Mouse (Mus musculus) embryonic facial prominence, embryonic 10.5 days (tissue): Measurements from ENCODE around the gene Znhit2. TPM values are rescaled to one million over a fixed set of nuclear protein-coding genes. Genes with fewer than 3 reads are reported as not detected.
A peak's percentile ranks its signal among the peaks of the same experiment; 100 is the strongest.

Experiments
- DNase-seq: peaks from one replicate; pipeline ENCODE4 v3.0.0-alpha.2; 2017; ENCODE audit warnings: low spot score
- H3K27ac ChIP-seq: fragments of 300-500 bp; sonication (generic); replicated peaks from 2 replicates; pipeline ENCODE4 v1.5.1; 2016; ENCODE audit warnings: mild to moderate bottlenecking
- H3K27me3 ChIP-seq: fragments of 300-500 bp; sonication (generic); replicated peaks from 2 replicates; pipeline ENCODE4 v1.6.1; 2016; ENCODE audit warnings: low read depth, mild to moderate bottlenecking; ENCODE audit not compliant: poor library complexity, severe bottlenecking
- H3K36me3 ChIP-seq: fragments of 300-500 bp; sonication (generic); replicated peaks from 2 replicates; pipeline ENCODE4 v1.6.1; 2016; ENCODE audit warnings: mild to moderate bottlenecking, moderate library complexity
- H3K4me1 ChIP-seq: fragments of 300-500 bp; sonication (generic); 2 replicates; pipeline ENCODE4 v1.6.1; 2016
- H3K4me3 ChIP-seq: fragments of 300-500 bp; sonication (generic); 2 replicates; pipeline ENCODE4 v1.5.1; 2016; ENCODE audit warnings: mild to moderate bottlenecking, moderate library complexity
- H3K9me3 ChIP-seq: fragments of 300-500 bp; sonication (generic); 2 replicates; pipeline ENCODE4 v1.6.1; 2016; ENCODE audit warnings: mild to moderate bottlenecking
- WGBS: fragments of 180-500 bp; shearing (Covaris S2); methylation state at CpG from one replicate; pipeline ENCODE4 v1.1.7; 2016; 5-methylcytosine and 5-hydroxymethylcytosine counted together
- microRNA-seq: library from miRNA; unstranded; fragments of <30 nt; microRNA quantifications from one replicate; pipeline ENCODE4, GENCODE M21; 2017
- polyA plus RNA-seq: library from polyadenylated mRNA; unstranded; fragments of >200 nt; fragmentation: Nextera tagmentation; extraction: Ambion mirVana; gene quantifications from 2 replicates; pipeline ENCODE4 v1.2.1, GENCODE M21; 2016

The Znhit2 gene
- polyA plus RNA-seq, 1 experiment from 2014 or later: 35.6 TPM

DNA sequence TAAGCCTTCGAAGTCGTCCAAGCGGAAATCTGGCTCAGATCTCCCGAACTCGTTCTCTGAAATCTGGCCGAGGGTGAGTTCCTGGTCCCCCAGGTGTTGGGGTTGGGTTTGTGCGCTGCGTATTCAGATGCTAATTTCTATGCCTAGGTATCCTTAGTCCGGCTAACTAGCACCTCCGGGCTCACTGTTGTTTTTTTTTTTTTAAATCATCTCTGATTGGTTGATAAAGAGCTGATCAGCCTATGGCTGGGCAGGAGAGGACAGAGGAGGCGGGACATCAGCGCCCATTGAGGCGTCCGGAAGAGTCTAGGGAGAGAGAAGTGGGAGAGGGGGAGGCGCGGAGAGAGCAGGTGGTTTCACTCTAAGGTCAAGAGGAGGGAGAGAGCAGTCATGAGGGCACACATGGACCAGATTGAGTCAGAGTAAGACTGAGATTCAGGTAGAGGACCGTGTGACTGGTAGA is 24.5 kb downstream of the Znhit2 start:
- H3K4me3 ChIP-seq: peak overlapping the region; percentile 90
- H3K27ac ChIP-seq: peak overlapping the region; percentile 90
- peaks cover 77% of the 10 kb centered on the region for H3K36me3 ChIP-seq
- H3K27me3 ChIP-seq: no peaks in the 10 kb centered on the region
- H3K4me1 ChIP-seq: peaks cover 24% of the 10 kb centered on the region
- under 1% methylated on average over 17 of the region's 17 CpGs for WGBS
- DNase-seq: peak; percentile 83
- no peaks in the 10 kb centered on the region for H3K9me3 ChIP-seq

DNA sequence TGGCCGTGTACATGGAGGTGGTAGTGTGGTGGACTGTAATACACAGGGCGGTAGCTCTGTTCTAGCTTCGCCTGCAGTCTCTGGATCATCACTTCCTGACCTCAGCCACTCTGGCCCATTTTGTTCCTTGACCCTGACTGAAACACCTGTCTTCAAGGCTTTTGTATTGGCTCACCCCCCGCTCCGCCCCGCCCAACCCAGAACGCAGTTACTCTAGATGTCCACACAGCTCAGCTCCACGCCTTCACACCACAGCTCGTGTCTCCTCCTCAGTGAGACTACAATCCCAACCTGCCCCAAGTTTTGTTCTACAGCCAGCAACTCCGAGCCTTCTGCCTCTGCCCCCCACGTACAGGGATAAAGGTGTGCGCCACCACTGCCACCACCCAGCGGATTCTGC is 27.8 kb downstream of the Znhit2 start:
- Histone ChIP-seq H3K27ac (no peak overlapping the region), H3K4me3 (no peak overlapping the region), H3K4me1 (peaks cover 18% of the 10 kb centered on the region), H3K36me3 (peaks cover 78% of the 10 kb centered on the region), H3K9me3 (no peaks in the 10 kb centered on the region), H3K27me3 (no peaks in the 10 kb centered on the region)
- 94% methylated on average over 13 of the region's 13 CpGs for WGBS
- no peak for DNase-seq

DNA sequence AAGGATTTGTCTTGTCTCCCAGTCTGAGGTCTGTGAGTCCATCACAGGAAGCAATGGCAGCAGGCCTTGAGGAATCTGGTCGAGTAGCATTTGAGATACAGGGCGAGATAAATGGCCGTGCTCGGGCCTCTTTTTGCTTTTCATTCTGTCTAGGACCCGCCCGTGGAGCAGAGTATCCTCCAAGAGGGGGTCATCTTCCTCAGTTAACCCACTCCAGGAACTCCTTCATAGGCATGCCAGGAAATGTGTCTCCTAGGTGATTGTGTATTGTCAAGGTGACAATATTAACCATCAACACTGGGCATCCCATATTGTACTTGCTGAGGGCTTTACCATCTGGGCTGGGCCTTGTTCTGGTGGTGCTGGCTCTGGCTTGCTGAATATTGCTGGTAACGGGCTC is 33.1 kb downstream of the Znhit2 start, which contains the start of gene AC131692.1:
Gene AC131692.1, plus strand, starts transcription at position 301 of the 400 bp plus-strand sequence.
- no peak for DNase-seq
- Histone ChIP-seq H3K4me3 (no peak within 1 kb of the TSS), H3K9me3 (no peaks in the 10 kb centered on the region), H3K27me3 (no peaks in the 10 kb centered on the region), H3K4me1 (no peaks in the 10 kb centered on the region), H3K36me3 (peaks cover 97% of the 10 kb centered on the region), H3K27ac (no peak within 1 kb of the TSS)
- WGBS: 95% methylated on average over 7 of the region's 7 CpGs

DNA sequence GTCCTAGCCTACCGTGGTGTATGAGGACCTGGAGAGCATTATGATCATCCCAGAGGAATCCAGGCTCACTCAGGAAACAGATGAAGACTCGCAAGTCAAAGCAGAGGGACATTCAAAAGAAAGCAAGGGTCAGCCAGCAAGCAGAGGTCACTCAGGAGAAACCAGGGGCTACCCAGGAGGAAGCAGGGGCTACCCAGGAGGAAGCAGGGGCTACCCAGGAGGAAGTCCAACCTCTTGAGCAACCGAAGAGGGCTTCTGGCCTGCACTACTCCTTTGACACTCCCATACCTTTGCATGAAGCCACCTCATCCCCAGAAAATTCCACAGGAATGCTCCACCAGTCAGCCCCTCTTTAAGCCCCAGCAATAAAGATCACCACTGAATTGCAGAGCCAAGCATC is 36.9 kb downstream of the Znhit2 start:
- DNase-seq: no peak
- Histone ChIP-seq H3K9me3 (no peaks in the 10 kb centered on the region), H3K4me1 (peaks cover 15% of the 10 kb centered on the region), H3K27ac (no peak overlapping the region), H3K36me3 (peaks cover 73% of the 10 kb centered on the region), H3K4me3 (no peak overlapping the region), H3K27me3 (no peaks in the 10 kb centered on the region)
- 92% methylated on average over 3 of the region's 3 CpGs for WGBS

DNA sequence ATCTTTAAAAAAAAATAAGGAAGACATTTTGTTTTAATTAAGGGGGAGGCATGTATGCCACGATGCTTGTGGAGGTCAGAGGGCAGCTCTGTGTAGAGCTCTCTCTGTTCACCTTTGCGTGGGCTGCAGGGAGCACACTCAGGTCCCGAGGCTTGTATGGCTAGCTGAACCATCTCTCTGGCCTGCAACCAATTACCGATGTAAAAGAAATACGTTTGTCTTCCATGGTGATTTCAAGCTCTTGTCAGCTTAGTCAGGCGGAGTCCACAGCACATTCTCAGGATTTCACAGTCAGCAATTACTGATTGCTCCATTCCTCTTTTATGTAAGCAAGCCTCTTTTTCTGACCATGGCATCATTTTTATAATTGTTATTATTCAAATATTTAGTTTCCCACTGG is 40.2 kb downstream of the Znhit2 start:
- H3K4me3 ChIP-seq: no peak overlapping the region
- peaks cover 21% of the 10 kb centered on the region for H3K4me1 ChIP-seq
- DNase-seq: peak; percentile 26
- no peaks in the 10 kb centered on the region for H3K27me3 ChIP-seq
- no peaks in the 10 kb centered on the region for H3K9me3 ChIP-seq
- H3K36me3 ChIP-seq: peaks cover 45% of the 10 kb centered on the region
- 32% methylated on average over 6 of the region's 6 CpGs for WGBS
- no peak overlapping the region; the same call in 1 of the 2 replicates for H3K27ac ChIP-seq

DNA sequence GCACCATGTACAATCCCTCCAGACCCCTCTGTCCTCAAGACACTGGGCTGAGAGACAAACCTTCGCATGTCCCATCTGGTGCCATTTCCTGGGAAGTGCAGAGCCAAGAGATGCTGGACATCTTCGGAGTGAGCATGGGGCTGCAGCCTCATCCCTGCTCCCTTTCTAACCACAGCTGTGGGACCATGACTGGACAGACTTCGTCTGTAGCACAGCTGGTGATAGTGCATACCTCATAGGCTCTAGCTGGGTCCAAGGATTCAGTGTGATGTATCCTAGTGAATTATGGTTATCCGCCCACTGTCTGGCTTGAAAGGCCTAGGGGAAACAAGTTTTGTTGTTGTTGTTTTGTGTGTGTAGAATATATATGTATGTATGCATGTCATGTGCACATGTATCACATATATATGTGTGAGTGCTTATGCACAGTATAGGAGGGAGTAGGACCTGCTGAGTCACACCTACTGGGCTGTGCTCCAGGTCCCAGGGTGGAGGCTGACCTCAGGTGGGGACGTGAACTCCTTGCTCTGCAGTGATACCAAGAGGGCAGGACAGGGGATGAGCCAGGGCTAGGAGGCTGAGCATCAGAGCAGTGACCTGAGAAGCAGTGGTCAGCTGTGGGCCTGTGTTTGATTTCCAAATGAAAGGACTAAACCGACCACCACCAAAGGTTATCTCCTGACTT is 41.3 kb downstream of the Znhit2 start:
- no peak for DNase-seq
- Histone ChIP-seq H3K36me3 (peaks cover 35% of the 10 kb centered on the region), H3K4me1 (peaks cover 27% of the 10 kb centered on the region), H3K27me3 (no peaks in the 10 kb centered on the region), H3K9me3 (no peaks in the 10 kb centered on the region), H3K27ac (peak overlapping the region; percentile 70), H3K4me3 (no peak overlapping the region)
- WGBS: 80% methylated on average over 6 of the region's 6 CpGs

DNA sequence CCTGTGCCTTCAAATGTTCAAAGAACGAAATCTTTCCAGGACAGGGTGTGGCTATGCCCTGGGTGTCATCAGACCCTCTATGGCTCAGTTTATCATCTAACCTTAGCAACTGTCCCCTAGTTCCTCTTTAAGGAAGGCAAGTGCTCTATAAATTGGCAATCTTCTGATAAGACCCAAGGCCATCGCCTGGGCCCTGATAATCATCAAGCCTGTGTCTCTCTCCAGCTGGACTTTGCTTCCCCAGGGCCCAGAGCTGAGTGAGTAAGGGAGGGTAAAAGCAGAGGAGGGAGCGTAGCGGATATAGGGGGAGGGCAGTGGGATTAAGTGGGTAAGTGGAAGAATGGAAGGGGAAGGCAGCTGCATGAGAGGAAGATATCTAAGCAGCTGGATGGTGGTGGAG is 43.5 kb downstream of the Znhit2 start:
- no peak for DNase-seq
- Histone ChIP-seq H3K9me3 (no peaks in the 10 kb centered on the region), H3K36me3 (peaks cover 21% of the 10 kb centered on the region), H3K4me3 (no peak overlapping the region), H3K27ac (no peak overlapping the region), H3K27me3 (no peaks in the 10 kb centered on the region), H3K4me1 (peaks cover 27% of the 10 kb centered on the region)
- 83% methylated on average over 4 of the region's 4 CpGs for WGBS

DNA sequence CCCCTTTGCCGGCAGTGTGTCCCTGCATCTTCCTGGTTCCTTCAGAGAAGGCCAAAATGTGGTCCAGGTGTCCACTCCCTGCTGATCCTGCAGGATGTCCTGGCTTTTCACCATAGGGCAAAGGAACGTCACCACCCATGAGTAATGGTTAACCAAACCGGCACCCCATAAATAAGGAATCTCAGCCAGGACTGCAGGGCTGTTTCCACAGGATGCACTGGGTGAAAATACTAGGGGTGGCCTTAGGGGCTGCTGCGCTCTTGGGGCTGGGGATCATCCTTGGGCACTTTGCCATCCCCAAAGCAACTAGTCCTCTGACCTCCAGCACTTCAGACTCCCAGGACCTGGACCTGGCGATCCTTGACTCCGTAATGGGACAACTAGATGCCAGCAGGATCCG is 44.6 kb downstream of the Znhit2 start, which contains the start of gene Naaladl1:
Gene Naaladl1, plus strand, starts transcription at position 197 of the 400 bp plus-strand sequence.
- H3K9me3 ChIP-seq: no peaks in the 10 kb centered on the region
- DNase-seq: no peak
- 0 out of 2 replicates have a peak, but pooled peaks cover 11% of the 10 kb centered on the region for H3K36me3 ChIP-seq
- H3K27ac ChIP-seq: no peak within 1 kb of the TSS
- H3K27me3 ChIP-seq: no peaks in the 10 kb centered on the region
- H3K4me3 ChIP-seq: 0 out of 2 replicates have a peak within 1 kb of the TSS, but pooled peaks have one; percentile 8
- peaks cover 25% of the 10 kb centered on the region for H3K4me1 ChIP-seq
- WGBS: 87% methylated on average over 7 of the region's 7 CpGs

Small RNA genes lying within 50 kb of the gene (microRNA-seq; reads per million reads assigned to microRNA genes)
- 4.0 reads per million, percentile 8 among the genes with 10 or more reads in this experiment for gene Mir6988

Other genes starting within 250 kb of the Znhit2 start
- gene Frmd8, start 185.9 kb upstream of the Znhit2 start, polyA plus RNA-seq: 44.6 and 45.4 TPM in 2 replicates
- gene Slc25a45, start 183.4 kb upstream of the Znhit2 start, polyA plus RNA-seq: 2.5 and 2.9 TPM in 2 replicates
- 6.8 and 7.4 TPM in 2 replicates for gene Tigd3, start 167.0 kb upstream of the Znhit2 start, polyA plus RNA-seq
- gene Dpf2, start 148.2 kb upstream of the Znhit2 start, polyA plus RNA-seq: 231 and 251 TPM in 2 replicates
- gene Cdc42ep2, start 136.4 kb upstream of the Znhit2 start, polyA plus RNA-seq: 1.5 and 2.2 TPM in 2 replicates
- gene Pola2, start 97.0 kb upstream of the Znhit2 start, polyA plus RNA-seq: 119 and 120 TPM in 2 replicates
- gene Slc22a20, start 75.0 kb upstream of the Znhit2 start, polyA plus RNA-seq: not detected in 2 replicates
- gene Capn1, start 45.3 kb upstream of the Znhit2 start, polyA plus RNA-seq: 2.9 and 3.2 TPM in 2 replicates
- 34.5 and 38.1 TPM in 2 replicates for gene Syvn1, start 14.6 kb upstream of the Znhit2 start, polyA plus RNA-seq
- gene Mrpl49, start 3.4 kb upstream of the Znhit2 start, polyA plus RNA-seq: 82.5 and 84.6 TPM in 2 replicates
- gene Fau, start 3.3 kb upstream of the Znhit2 start, polyA plus RNA-seq: 831 and 861 TPM in 2 replicates
- gene Tm7sf2, start 7.2 kb downstream of the Znhit2 start, polyA plus RNA-seq: 30.3 and 31.4 TPM in 2 replicates
- 70.5 and 71.9 TPM in 2 replicates for gene Vps51, start 16.0 kb downstream of the Znhit2 start, polyA plus RNA-seq
- gene Tmem262, start 18.8 kb downstream of the Znhit2 start, polyA plus RNA-seq: not detected in 2 replicates
- 2.0 TPM in 2 replicates for gene Gm28374, start 21.1 kb downstream of the Znhit2 start, polyA plus RNA-seq
- 75.7 and 79.7 TPM in 2 replicates for gene Zfpl1, start 23.8 kb downstream of the Znhit2 start, polyA plus RNA-seq
- 66.2 and 70.1 TPM in 2 replicates for gene Cdca5, start 23.8 kb downstream of the Znhit2 start, polyA plus RNA-seq
- 0.41 and 0.56 TPM in 2 replicates for gene AC131692.1, start 33.2 kb downstream of the Znhit2 start, polyA plus RNA-seq
- gene Naaladl1, start 44.6 kb downstream of the Znhit2 start, polyA plus RNA-seq: 0.87 and 0.89 TPM in 2 replicates
- gene Sac3d1, start 57.5 kb downstream of the Znhit2 start, polyA plus RNA-seq: 66.1 and 67.7 TPM in 2 replicates
- 29.1 and 30.2 TPM in 2 replicates for gene Snx15, start 67.1 kb downstream of the Znhit2 start, polyA plus RNA-seq
- not detected in 2 replicates for gene Batf2, start 79.8 kb downstream of the Znhit2 start, polyA plus RNA-seq
- 111 and 112 TPM in 2 replicates for gene Arl2, start 80.4 kb downstream of the Znhit2 start, polyA plus RNA-seq
- not detected in 2 replicates for gene Majin, start 123.2 kb downstream of the Znhit2 start, polyA plus RNA-seq
- gene Gpha2, start 165.2 kb downstream of the Znhit2 start, polyA plus RNA-seq: 0.98 and 1.3 TPM in 2 replicates
- 25.5 and 26.3 TPM in 2 replicates for gene Ppp2r5b, start 174.7 kb downstream of the Znhit2 start, polyA plus RNA-seq
- gene Atg2a, start 180.5 kb downstream of the Znhit2 start, polyA plus RNA-seq: 12.5 and 13.6 TPM in 2 replicates
- gene Ehd1, start 215.5 kb downstream of the Znhit2 start, polyA plus RNA-seq: 81.8 and 83.5 TPM in 2 replicates
- 0.12 and 0.39 TPM in 2 replicates for gene Cdc42bpg, start 245.3 kb downstream of the Znhit2 start, polyA plus RNA-seq